Mouse (Mus musculus) bone marrow macrophage, adult 2 months (primary cell): ENCODE measurements around the gene Trim66. TPM values are rescaled to one million over a fixed set of nuclear protein-coding genes. Genes with fewer than 3 reads are reported as not detected.

ENCODE experiments used
- H3K27ac ChIP-seq: 2 replicates; pipeline ENCODE4 v1.5.1; 2012; ENCODE audit warnings: low read depth, low read length; ENCODE audit not compliant: insufficient read depth
- H3K4me1 ChIP-seq: 2 replicates; pipeline ENCODE4 v1.6.1; 2012; ENCODE audit warnings: low read length; ENCODE audit not compliant: control insufficient read depth, insufficient read depth
- H3K4me3 ChIP-seq: 2 replicates; pipeline ENCODE4 v1.5.1; 2012; ENCODE audit warnings: mild to moderate bottlenecking, low read length, moderate library complexity; ENCODE audit not compliant: insufficient read depth
- CTCF ChIP-seq: IDR thresholded peaks from 2 replicates; pipeline ENCODE4 v1.5.1; 2012; ENCODE audit warnings: low read depth, mild to moderate bottlenecking, low read length, moderate library complexity
- POLR2A ChIP-seq: IDR thresholded peaks from 2 replicates; pipeline ENCODE4 v1.6.1; 2012; ENCODE audit warnings: mild to moderate bottlenecking, low read depth, low read length, borderline replicate concordance
- polyA plus RNA-seq: library from polyadenylated mRNA; stranded (reverse); fragments of >200 nt; gene quantifications from 2 replicates; pipeline ENCODE4 v1.2.4, GENCODE M21; 2012; ENCODE audit not compliant: missing spikeins, insufficient read depth, insufficient read length

Gene Trim66
- polyA plus RNA-seq, 1 experiment: not detected

- TF ChIP-seq POLR2A: no peak
- TF ChIP-seq CTCF: no peak
- H3K4me3 ChIP-seq: no peak overlapping the region
- no peaks in the 10 kb centered on the region for H3K4me1 ChIP-seq
- H3K27ac ChIP-seq: no peak overlapping the region
These were observed 26.0 kb upstream of the Trim66 start for GRCm38 (mm10) chr7:109533888-109534287.

DNA sequence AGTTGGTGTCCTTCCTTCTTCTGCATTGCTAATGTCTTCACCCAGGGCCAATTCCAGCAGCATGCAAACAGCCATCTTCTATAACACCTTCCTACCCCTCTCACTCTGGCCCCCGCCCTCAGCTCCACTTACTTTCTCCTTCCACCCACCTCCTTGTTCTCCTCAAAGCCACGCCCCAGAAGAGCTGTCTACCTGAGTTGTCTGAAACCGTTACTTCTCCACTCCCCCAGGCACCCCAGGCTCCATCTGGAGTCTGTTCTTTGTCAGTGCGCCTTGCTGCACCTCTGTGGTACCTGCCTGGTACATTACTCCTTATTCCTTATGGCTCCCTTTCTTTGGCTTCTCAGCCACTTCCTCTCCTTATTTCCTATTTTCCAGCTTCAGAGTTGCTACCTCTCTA, 25.2 kb upstream of the Trim66 start:
- TF ChIP-seq CTCF (no peak), POLR2A (no peak)
- no peaks in the 10 kb centered on the region for H3K4me1 ChIP-seq
- no peak overlapping the region for H3K27ac ChIP-seq
- no peak overlapping the region for H3K4me3 ChIP-seq

DNA sequence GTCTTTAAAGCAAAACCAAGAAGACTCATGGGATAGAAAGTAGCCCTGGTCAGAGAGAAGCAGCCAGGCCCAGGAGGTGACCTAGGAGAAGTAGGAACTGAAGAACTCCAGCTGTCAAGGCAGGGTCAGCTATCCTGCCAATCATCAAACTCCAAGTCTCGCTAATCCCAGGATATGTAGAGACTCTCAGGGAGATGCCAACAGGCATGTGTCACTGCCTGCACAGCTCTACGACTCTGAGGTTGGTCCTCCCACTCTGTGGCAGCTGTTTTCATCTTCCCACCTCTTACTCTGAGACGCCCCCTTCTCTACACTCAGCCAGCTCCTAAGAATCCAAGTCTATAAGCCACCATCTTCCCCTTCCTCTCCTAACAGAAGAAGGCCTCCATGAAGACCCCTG, 24.8 kb upstream of the Trim66 start:
- TF ChIP-seq POLR2A: no peak
- no peak for TF ChIP-seq CTCF
- H3K4me1 ChIP-seq: no peaks in the 10 kb centered on the region
- no peak overlapping the region for H3K4me3 ChIP-seq
- H3K27ac ChIP-seq: no peak overlapping the region

GRCm38 (mm10) chr7:109531501-109531900, 23.6 kb upstream of the Trim66 start:
- Histone ChIP-seq H3K4me3 (no peak overlapping the region), H3K4me1 (no peaks in the 10 kb centered on the region), H3K27ac (no peak overlapping the region)
- TF ChIP-seq CTCF (no peak), POLR2A (no peak)

- no peak overlapping the region for H3K4me3 ChIP-seq
- TF ChIP-seq CTCF (no peak), POLR2A (no peak)
- no peak overlapping the region for H3K27ac ChIP-seq
- H3K4me1 ChIP-seq: 0 out of 2 replicates have a peak, but pooled peaks cover 3% of the 10 kb centered on the region
These were observed 21.8 kb upstream of the Trim66 start for GRCm38 (mm10) chr7:109529741-109530140.

DNA sequence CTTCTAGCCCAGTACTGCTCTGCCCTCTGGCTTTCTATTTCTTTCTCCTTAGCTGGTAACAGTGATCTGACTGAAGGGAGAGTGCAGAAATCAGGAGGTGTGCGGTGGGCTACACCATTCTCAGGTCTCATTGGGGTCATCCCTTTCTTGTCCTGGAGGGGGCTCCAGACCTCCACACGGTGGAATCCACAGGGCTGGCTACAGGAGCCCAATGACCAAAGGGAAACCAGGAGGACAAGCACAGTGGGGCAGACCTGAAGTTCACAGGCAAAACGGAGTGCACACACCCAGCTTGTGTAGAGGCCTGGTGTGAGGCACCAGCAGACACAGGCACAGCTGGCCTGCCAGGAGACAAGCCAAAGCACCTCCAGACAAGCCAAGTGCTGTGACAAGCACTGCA, 20.4 kb upstream of the Trim66 start:
- Histone ChIP-seq H3K27ac (no peak overlapping the region), H3K4me3 (no peak overlapping the region), H3K4me1 (peaks cover 12% of the 10 kb centered on the region)
- TF ChIP-seq POLR2A (no peak), CTCF (peak; percentile 62)

- H3K4me3 ChIP-seq: no peak overlapping the region
- no peak for TF ChIP-seq CTCF
- TF ChIP-seq POLR2A: no peak
- H3K4me1 ChIP-seq: peaks cover 19% of the 10 kb centered on the region
- no peak overlapping the region for H3K27ac ChIP-seq
These were observed 19.6 kb upstream of the Trim66 start for GRCm38 (mm10) chr7:109527536-109527935.

- H3K27ac ChIP-seq: no peak overlapping the region
- peaks cover 27% of the 10 kb centered on the region for H3K4me1 ChIP-seq
- H3K4me3 ChIP-seq: no peak overlapping the region
- TF ChIP-seq CTCF: no peak
- TF ChIP-seq POLR2A: no peak
These were observed 18.1 kb upstream of the Trim66 start for GRCm38 (mm10) chr7:109525740-109526663.

GRCm38 (mm10) chr7:109524763-109525162, 16.8 kb upstream of the Trim66 start:
- no peak overlapping the region for H3K4me3 ChIP-seq
- peaks cover 27% of the 10 kb centered on the region for H3K4me1 ChIP-seq
- peak overlapping the region; percentile 24 for H3K27ac ChIP-seq
- no peak for TF ChIP-seq POLR2A
- TF ChIP-seq CTCF: no peak

- Histone ChIP-seq H3K27ac (peak overlapping the region; percentile 24), H3K4me1 (peaks cover 27% of the 10 kb centered on the region), H3K4me3 (no peak overlapping the region)
- TF ChIP-seq POLR2A (no peak), CTCF (no peak)
These were observed 16.5 kb upstream of the Trim66 start for GRCm38 (mm10) chr7:109524442-109524744.
